Mouse (Mus musculus) small intestine, adult 2 months (tissue): Measurements from ENCODE around the gene 1810046K07Rik.

ENCODE experiments used
- CTCF ChIP-seq: fragments of 200-500 bp; IDR thresholded peaks from 2 replicates; pipeline ENCODE4 v1.5.1; 2012; ENCODE audit warnings: low read depth, mild to moderate bottlenecking, control low read depth, inconsistent platforms, low read length, moderate library complexity, mixed read lengths; ENCODE audit not compliant: insufficient replicate concordance, insufficient read length; ENCODE audit errors: extremely low read depth
- POLR2A ChIP-seq: fragments of 200-500 bp; IDR thresholded peaks from 2 replicates; pipeline ENCODE4 v1.6.1; 2012; ENCODE audit warnings: low read depth, mild to moderate bottlenecking, control low read depth, inconsistent platforms, low read length, moderate library complexity

DNA sequence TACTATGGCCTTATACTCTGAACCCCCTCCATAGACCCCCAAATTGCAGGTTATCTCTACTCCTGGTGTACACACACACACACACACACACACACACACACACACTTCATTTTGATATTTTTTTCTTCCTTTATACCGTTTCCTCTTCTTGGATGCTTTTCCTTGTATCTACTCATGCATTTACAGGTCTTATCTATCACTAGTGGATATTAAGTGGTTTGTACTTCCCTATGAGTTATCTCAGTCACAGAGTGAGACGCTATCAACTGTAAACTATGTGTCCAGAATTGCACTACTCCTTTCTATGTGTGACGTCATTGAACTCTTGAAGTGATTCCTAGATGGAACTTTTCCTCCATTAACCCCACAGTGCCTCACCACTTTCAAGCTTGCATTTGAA is 38.4 kb upstream of the 1810046K07Rik start:
- no peak for TF ChIP-seq CTCF
- TF ChIP-seq POLR2A, result no peak
